Mouse (Mus musculus): ENCODE data around the gene Phf2. TPM values are rescaled to one million over a fixed set of nuclear protein-coding genes. Genes with fewer than 3 reads are reported as not detected.

Gene Phf2
- total RNA-seq (2014; rRNA removed) (21.5 and 30.3 TPM in 2 replicates), polyA plus RNA-seq (2015; fragmentation: Nextera tagmentation; extraction: Ambion mirVana) (3.7 and 4.7 TPM in 2 replicates)

DNA sequence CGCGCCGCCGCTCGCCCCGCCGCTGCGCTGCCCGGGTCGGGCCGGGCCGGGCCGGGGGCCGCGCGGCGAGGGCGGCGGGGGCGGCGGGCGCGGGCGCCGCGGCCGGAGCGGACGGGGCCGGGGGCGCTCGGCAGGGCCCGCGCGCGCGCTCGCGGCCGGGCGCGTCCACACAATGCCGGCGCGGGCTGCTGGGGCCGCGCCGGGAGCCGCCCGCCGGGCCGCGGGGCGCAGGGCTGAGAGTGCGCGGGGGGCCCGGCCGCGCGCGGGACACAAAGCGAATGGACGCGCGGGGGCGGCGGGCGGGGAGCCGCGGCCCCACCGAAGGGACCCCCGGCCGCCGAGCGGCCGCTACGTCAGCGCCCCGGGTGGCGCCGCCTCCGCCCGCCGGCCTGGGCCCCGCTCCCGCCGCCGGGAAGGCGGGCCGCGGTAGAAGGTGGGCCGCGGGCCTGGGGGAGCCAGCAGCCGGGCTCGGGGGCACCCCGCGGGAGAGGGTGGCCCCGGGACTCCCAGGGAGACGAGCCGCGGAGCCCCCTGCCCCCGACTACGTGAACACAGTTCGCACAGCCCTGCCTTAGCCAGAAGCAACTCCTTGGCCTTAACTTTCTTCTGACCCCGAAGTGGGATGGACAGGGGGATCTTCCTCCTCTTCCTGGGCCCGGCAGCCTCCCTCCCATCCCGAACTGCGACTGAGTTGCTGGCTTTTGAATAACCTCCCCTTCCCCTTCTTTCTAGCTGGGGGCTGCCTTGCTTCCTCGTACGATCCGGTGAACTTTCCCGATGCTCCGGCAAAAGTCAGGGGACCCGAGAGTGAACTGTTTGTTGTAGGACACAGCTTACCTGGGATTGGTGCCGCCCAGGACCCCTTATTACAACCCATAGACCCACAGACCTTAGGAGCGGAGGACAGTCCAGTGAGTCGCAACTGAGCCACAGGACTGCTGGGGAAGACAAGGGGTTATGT is at the start of gene Phf2:
Gene Phf2 (minus strand): TSS at position 349 of the 961 bp plus-strand sequence.
- no peak for TF ChIP-seq CTCF (IDR thresholded peaks at IDR 0.05; ENCODE audit: low read depth)
- Histone ChIP-seq H3K36me3 (ENCODE audit: insufficient read depth) (peaks cover 3% of the 10 kb centered on the region; the same call in 1 of the 2 replicates), H3K9ac (peak within 1 kb of the TSS; percentile 91), H3K4me1 (ENCODE audit: insufficient read depth) (peaks cover 20% of the 10 kb centered on the region), H3K4me3 (ENCODE audit: low read depth, low read length) (peak within 1 kb of the TSS; percentile 91), H3K27me3 (ENCODE audit: insufficient read depth, low read length) (no peaks in the 10 kb centered on the region), H3K27ac (ENCODE audit: low read depth, low read length) (peak within 1 kb of the TSS; percentile 90), H3K4me2 (ENCODE audit: low read depth) (peak within 1 kb of the TSS; percentile 92), H3K9me3 (ENCODE audit: low read length) (no peaks in the 10 kb centered on the region)
- peak; percentile 51 for DNase-seq
- ATAC-seq, result peak; percentile 56
- WGBS, result under 1% methylated on average over 82 of the region's 117 CpGs

DNA sequence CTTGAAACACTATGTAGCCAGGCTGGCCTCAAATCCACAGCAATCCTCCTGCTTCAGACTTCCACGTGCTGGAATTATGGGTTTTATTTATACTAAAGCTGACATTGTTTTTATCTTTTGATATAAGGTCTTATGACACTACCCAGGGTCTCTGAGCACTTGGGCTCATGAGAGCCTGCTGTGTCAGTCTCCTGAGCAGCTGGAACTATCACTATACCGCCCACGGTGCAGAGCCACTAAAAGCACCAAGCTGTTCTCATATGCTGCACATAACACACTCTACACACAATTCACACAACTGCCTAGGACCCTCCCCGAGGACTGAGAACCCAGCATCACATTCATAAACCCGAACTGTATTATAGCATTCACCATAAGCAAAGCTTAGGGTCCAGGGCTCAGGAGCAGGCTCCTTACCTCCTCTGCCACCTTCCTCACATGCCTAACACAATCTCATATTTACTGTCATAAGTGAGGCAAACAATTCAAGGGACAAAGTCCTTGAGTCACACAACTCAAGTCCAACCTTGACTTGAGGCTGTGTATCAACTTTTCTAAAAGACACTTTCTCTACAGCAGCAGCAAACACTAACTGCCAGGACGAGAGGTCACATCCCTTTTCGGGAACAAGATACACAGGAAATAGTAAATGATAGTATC is 49.0 kb upstream of the Phf2 start:
- Histone ChIP-seq H3K27me3 (ENCODE audit: insufficient read depth, low read length) (no peaks in the 10 kb centered on the region), H3K4me2 (ENCODE audit: low read depth) (no peak overlapping the region), H3K9me3 (ENCODE audit: low read length) (no peaks in the 10 kb centered on the region), H3K4me1 (ENCODE audit: insufficient read depth) (no peaks in the 10 kb centered on the region), H3K36me3 (ENCODE audit: insufficient read depth) (peaks cover 28% of the 10 kb centered on the region), H3K9ac (no peak overlapping the region), H3K4me3 (ENCODE audit: low read depth, low read length) (no peak overlapping the region), H3K27ac (ENCODE audit: low read depth, low read length) (no peak overlapping the region)
- no peak for DNase-seq
- TF ChIP-seq CTCF (IDR thresholded peaks at IDR 0.05; ENCODE audit: low read depth), result no peak
- WGBS, result 88% methylated on average over 7 of the region's 7 CpGs
- ATAC-seq, result no peak

GRCm38 (mm10) chr13:48917113-48917599 is 46.2 kb upstream of the Phf2 start:
- ATAC-seq, result no peak
- Histone ChIP-seq H3K36me3 (ENCODE audit: insufficient read depth) (peaks cover 39% of the 10 kb centered on the region), H3K4me3 (ENCODE audit: low read depth, low read length) (no peak overlapping the region), H3K4me2 (ENCODE audit: low read depth) (no peak overlapping the region), H3K9me3 (ENCODE audit: low read length) (no peaks in the 10 kb centered on the region), H3K9ac (no peak overlapping the region), H3K27me3 (ENCODE audit: insufficient read depth, low read length) (no peaks in the 10 kb centered on the region), H3K4me1 (ENCODE audit: insufficient read depth) (no peaks in the 10 kb centered on the region), H3K27ac (ENCODE audit: low read depth, low read length) (no peak overlapping the region)
- no peak for DNase-seq
- no peak for TF ChIP-seq CTCF (IDR thresholded peaks at IDR 0.05; ENCODE audit: low read depth)
- 97% methylated on average over 3 of the region's 3 CpGs for WGBS

DNA sequence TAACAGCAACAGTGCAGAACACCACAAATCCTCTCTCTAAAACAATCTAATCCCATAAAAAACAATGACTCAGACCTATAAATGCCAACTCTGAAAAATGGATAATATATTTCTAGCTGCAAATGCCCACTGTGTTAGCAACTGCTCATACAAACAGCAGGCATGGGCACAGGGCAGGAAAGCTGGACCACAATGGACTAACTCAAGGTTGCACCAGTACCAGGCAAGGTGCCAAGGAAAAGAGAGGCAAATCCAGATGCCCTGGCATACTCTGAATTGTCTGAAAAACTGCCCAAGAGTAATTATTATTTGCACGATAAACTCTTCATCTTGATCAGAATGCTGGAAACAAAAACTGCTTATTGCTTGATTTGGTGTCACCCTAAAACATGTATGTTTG is 42.8 kb upstream of the Phf2 start:
- Histone ChIP-seq H3K27ac (ENCODE audit: low read depth, low read length) (no peak overlapping the region), H3K9ac (no peak overlapping the region), H3K27me3 (ENCODE audit: insufficient read depth, low read length) (no peaks in the 10 kb centered on the region), H3K4me2 (ENCODE audit: low read depth) (no peak overlapping the region), H3K36me3 (ENCODE audit: insufficient read depth) (peaks cover 27% of the 10 kb centered on the region), H3K4me3 (ENCODE audit: low read depth, low read length) (no peak overlapping the region), H3K9me3 (ENCODE audit: low read length) (no peaks in the 10 kb centered on the region), H3K4me1 (ENCODE audit: insufficient read depth) (no peaks in the 10 kb centered on the region)
- no peak for TF ChIP-seq CTCF (IDR thresholded peaks at IDR 0.05; ENCODE audit: low read depth)
- 30% methylated on average over 1 of the region's 1 CpGs for WGBS
- ATAC-seq, result no peak
- peak; percentile 32 for DNase-seq

DNA sequence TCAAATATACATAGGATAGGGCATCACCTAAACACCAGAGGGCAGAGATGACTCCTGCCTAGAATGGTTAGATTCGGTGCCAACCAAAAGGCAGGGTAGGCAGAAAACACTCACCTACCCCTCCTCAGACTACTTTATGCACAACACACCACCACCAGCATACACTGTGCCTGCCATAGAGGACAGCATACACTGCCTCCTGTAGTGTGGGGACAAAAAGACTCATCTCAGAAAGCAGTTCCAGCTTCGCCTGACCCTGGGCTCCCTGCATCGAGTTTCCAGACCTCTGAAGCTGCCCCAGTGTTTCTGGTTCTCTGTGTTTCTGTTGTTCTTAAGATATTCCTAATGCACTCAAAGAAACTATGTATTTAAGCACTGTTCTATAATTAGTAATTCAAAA is 42.2 kb upstream of the Phf2 start:
- WGBS, result 86% methylated on average over 3 of the region's 3 CpGs
- Histone ChIP-seq H3K36me3 (ENCODE audit: insufficient read depth) (peaks cover 32% of the 10 kb centered on the region), H3K27me3 (ENCODE audit: insufficient read depth, low read length) (no peaks in the 10 kb centered on the region), H3K9me3 (ENCODE audit: low read length) (no peaks in the 10 kb centered on the region), H3K9ac (no peak overlapping the region), H3K4me2 (ENCODE audit: low read depth) (no peak overlapping the region), H3K4me3 (ENCODE audit: low read depth, low read length) (no peak overlapping the region), H3K4me1 (ENCODE audit: insufficient read depth) (no peaks in the 10 kb centered on the region), H3K27ac (ENCODE audit: low read depth, low read length) (no peak overlapping the region)
- TF ChIP-seq CTCF (IDR thresholded peaks at IDR 0.05; ENCODE audit: low read depth), result no peak
- no peak for ATAC-seq
- DNase-seq, result no peak

- 67% methylated on average over 7 of the region's 7 CpGs for WGBS
- H3K9me3 ChIP-seq (ENCODE audit: low read length), result no peaks in the 10 kb centered on the region
- no peak for TF ChIP-seq CTCF (IDR thresholded peaks at IDR 0.05; ENCODE audit: low read depth)
- H3K4me1 ChIP-seq (ENCODE audit: insufficient read depth), result no peaks in the 10 kb centered on the region
- H3K4me3 ChIP-seq (ENCODE audit: low read depth, low read length), result no peak overlapping the region
- no peak overlapping the region for H3K9ac ChIP-seq
- H3K4me2 ChIP-seq (ENCODE audit: low read depth), result no peak overlapping the region
- no peaks in the 10 kb centered on the region for H3K27me3 ChIP-seq (ENCODE audit: insufficient read depth, low read length)
- H3K27ac ChIP-seq (ENCODE audit: low read depth, low read length), result no peak overlapping the region
- DNase-seq (no peak), ATAC-seq (no peak)
- peaks cover 40% of the 10 kb centered on the region for H3K36me3 ChIP-seq (ENCODE audit: insufficient read depth)
Observed at GRCm38 (mm10) chr13:48911426-48911825, 40.5 kb upstream of the Phf2 start.

All from forebrain, postnatal 0 days (tissue).